Mouse (Mus musculus) ES-Bruce4 (cell line): ENCODE measurements around the gene Togaram2. TPM values are rescaled to one million over a fixed set of nuclear protein-coding genes. Genes with fewer than 3 reads are reported as not detected.

Experiments used
- H3K27ac ChIP-seq: 2 replicates; pipeline ENCODE4 v1.5.1; 2012; ENCODE audit warnings: low read length, inconsistent platforms; ENCODE audit not compliant: insufficient read depth
- H3K27me3 ChIP-seq: 2 replicates; pipeline ENCODE4 v1.6.1; 2012; ENCODE audit warnings: mild to moderate bottlenecking, low read length, inconsistent platforms; ENCODE audit not compliant: control insufficient read depth, poor library complexity, insufficient read depth, severe bottlenecking
- H3K36me3 ChIP-seq: 2 replicates; pipeline ENCODE4 v1.6.1; 2012; ENCODE audit warnings: inconsistent platforms, mild to moderate bottlenecking, low read length, moderate library complexity; ENCODE audit not compliant: control insufficient read depth, poor library complexity, insufficient read depth, severe bottlenecking
- H3K4me1 ChIP-seq: one replicate; pipeline ENCODE4 v1.8.1; 2011; ENCODE audit warnings: low read length; ENCODE audit not compliant: control insufficient read depth, insufficient read depth
- H3K4me3 ChIP-seq: 2 replicates; pipeline ENCODE4 v1.5.1; 2011; ENCODE audit warnings: low read depth, mild to moderate bottlenecking, low read length
- H3K9ac ChIP-seq: 2 replicates; pipeline ENCODE4 v1.6.1; 2012; ENCODE audit warnings: low read depth, mild to moderate bottlenecking, inconsistent platforms; ENCODE audit not compliant: poor library complexity, severe bottlenecking
- H3K9me3 ChIP-seq: replicated peaks from 2 replicates; pipeline ENCODE4 v1.6.1; 2012; ENCODE audit warnings: mild to moderate bottlenecking, low read length, inconsistent platforms; ENCODE audit not compliant: control insufficient read depth, poor library complexity, insufficient read depth, severe bottlenecking
- CTCF ChIP-seq: IDR thresholded peaks from one replicate; pipeline ENCODE4 v1.8.1; 2011; ENCODE audit warnings: low read depth, low read length
- EP300 ChIP-seq: IDR thresholded peaks from 2 replicates; pipeline ENCODE4 v1.6.1; 2011; ENCODE audit warnings: low read depth, low read length; ENCODE audit not compliant: insufficient read depth
- POLR2A ChIP-seq: IDR thresholded peaks from one replicate; pipeline ENCODE4 v1.8.1; 2011; ENCODE audit warnings: low read length; ENCODE audit not compliant: insufficient read depth
- polyA plus RNA-seq: library from polyadenylated mRNA; stranded (reverse); fragments of >200 nt; gene quantifications from 2 replicates; pipeline ENCODE4 v1.2.4, GENCODE M21; 2011; ENCODE audit warnings: low read depth; ENCODE audit not compliant: missing spikeins, insufficient read depth, insufficient read length

The Togaram2 gene
- polyA plus RNA-seq, 1 experiment, result not detected

GRCm38 (mm10) chr17:71658666-71659065 lies 14.4 kb upstream of the Togaram2 start:
- H3K36me3 ChIP-seq, result peaks cover 37% of the 10 kb centered on the region

GRCm38 (mm10) chr17:71660390-71660789 lies 12.7 kb upstream of the Togaram2 start:
- TF ChIP-seq EP300, result no peak
- no peak for TF ChIP-seq POLR2A
- no peak for TF ChIP-seq CTCF
- no peak overlapping the region for H3K4me3 ChIP-seq
- no peaks in the 10 kb centered on the region for H3K27me3 ChIP-seq
- H3K4me1 ChIP-seq, result no peaks in the 10 kb centered on the region
- no peaks in the 10 kb centered on the region for H3K9me3 ChIP-seq
- peaks cover 23% of the 10 kb centered on the region for H3K36me3 ChIP-seq
- no peak overlapping the region for H3K9ac ChIP-seq
- H3K27ac ChIP-seq, result no peak overlapping the region

More at GRCm38 (mm10) chr17:71658666-71659065, 14.4 kb upstream of the Togaram2 start:
- Histone ChIP-seq H3K4me3 (no peak overlapping the region), H3K9ac (no peak overlapping the region), H3K9me3 (no peaks in the 10 kb centered on the region), H3K4me1 (no peaks in the 10 kb centered on the region), H3K27me3 (no peaks in the 10 kb centered on the region), H3K27ac (no peak overlapping the region)
- TF ChIP-seq CTCF, result no peak
- TF ChIP-seq POLR2A, result no peak
- no peak for TF ChIP-seq EP300

DNA sequence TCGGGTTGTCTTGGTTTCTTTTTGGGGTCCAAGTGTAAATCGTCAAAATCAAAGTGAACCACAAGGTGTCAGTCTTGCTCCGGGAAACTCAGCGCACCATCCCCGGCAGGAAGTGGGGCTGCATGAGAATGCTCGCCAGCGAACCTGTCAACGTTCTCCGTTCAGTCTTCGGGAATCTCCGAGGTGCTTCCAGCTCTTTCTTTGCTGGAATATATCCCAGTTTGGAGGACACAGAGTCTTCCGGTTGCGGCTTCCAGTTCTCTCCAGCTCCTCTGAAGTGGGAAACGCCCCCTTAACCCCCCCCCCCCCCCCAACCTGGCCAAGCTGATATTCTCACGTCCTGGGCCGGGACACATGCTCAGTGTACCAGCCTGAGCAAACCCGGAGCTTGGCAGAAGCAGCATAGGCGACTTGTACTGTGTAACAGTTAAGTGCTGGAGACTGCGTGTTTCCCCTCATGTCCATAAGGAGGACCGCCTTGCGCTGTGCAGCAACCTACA lies 10.3 kb upstream of the Togaram2 start:
- Histone ChIP-seq H3K27me3 (no peaks in the 10 kb centered on the region), H3K9me3 (no peaks in the 10 kb centered on the region), H3K36me3 (peaks cover 6% of the 10 kb centered on the region), H3K9ac (peak overlapping the region; percentile 15; the same call in 1 of the 2 replicates), H3K4me3 (peak overlapping the region; percentile 59), H3K4me1 (no peaks in the 10 kb centered on the region), H3K27ac (no peak overlapping the region)
- no peak for TF ChIP-seq EP300
- TF ChIP-seq CTCF, result peak; percentile 72

DNA sequence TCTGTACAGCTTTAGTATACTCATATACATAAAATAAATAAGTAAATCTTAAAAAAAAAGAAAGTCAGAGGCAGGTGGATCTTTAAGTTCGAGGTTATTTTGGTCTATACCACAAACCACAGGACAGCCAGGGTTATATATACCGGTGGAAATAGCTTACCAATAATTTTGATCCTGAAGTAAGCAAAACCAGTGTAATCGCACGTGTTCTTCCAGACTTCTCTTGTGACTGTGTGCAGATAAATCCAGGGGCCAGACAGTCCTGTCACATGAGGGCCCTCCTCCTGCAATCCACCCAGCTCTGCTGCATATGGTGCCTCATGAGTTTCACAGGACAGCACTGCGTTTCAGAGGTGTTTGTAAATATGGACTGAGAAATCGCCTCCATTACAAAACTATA lies 9.6 kb upstream of the Togaram2 start:
- no peak for TF ChIP-seq CTCF
- TF ChIP-seq EP300, result no peak
- TF ChIP-seq POLR2A, result no peak
- no peaks in the 10 kb centered on the region for H3K9me3 ChIP-seq
- H3K36me3 ChIP-seq, result 0 out of 2 replicates have a peak, but pooled peaks cover 2% of the 10 kb centered on the region
- H3K27me3 ChIP-seq, result no peaks in the 10 kb centered on the region
- no peak overlapping the region for H3K4me3 ChIP-seq
- H3K4me1 ChIP-seq, result no peaks in the 10 kb centered on the region
- H3K9ac ChIP-seq, result no peak overlapping the region
- no peak overlapping the region for H3K27ac ChIP-seq

DNA sequence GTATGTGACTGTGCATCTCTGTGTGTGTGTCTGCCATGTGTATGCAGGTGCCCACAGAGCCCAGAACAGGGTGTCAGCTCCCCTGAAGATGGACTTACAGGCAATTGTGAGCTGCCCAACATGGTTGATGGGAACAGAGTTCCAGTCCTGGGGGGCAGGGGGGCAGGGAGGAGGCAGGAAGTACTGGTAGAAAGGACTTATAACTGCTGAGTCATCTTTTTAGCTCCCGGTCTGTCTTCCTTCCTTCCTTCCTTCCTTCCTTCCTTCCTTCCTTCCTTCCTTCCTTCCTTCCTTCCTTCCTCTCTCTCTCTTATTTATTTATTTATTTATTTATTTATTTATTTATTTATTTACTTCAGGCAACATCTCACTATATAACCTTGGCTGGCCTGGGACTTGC lies 8.9 kb upstream of the Togaram2 start:
- H3K27ac ChIP-seq, result no peak overlapping the region
- H3K9me3 ChIP-seq, result no peaks in the 10 kb centered on the region
- no peak for TF ChIP-seq EP300
- TF ChIP-seq POLR2A, result no peak
- no peak for TF ChIP-seq CTCF
- no peak overlapping the region for H3K4me3 ChIP-seq
- H3K27me3 ChIP-seq, result no peaks in the 10 kb centered on the region
- H3K4me1 ChIP-seq, result no peaks in the 10 kb centered on the region
- H3K9ac ChIP-seq, result no peak overlapping the region
- 0 out of 2 replicates have a peak, but pooled peaks cover 2% of the 10 kb centered on the region for H3K36me3 ChIP-seq

- no peaks in the 10 kb centered on the region for H3K4me1 ChIP-seq
- no peaks in the 10 kb centered on the region for H3K9me3 ChIP-seq
- no peaks in the 10 kb centered on the region for H3K27me3 ChIP-seq
- H3K4me3 ChIP-seq, result no peak overlapping the region
- no peak overlapping the region for H3K9ac ChIP-seq
- TF ChIP-seq POLR2A (no peak), CTCF (no peak), EP300 (no peak)
- no peaks in the 10 kb centered on the region for H3K36me3 ChIP-seq
- H3K27ac ChIP-seq, result no peak overlapping the region
Observed at GRCm38 (mm10) chr17:71665201-71665600, 7.9 kb upstream of the Togaram2 start.
